Mouse (Mus musculus) adrenal gland, postnatal 14 days (tissue): Measurements from ENCODE around the gene Zfp821. TPM values are rescaled to one million over a fixed set of nuclear protein-coding genes. Genes with fewer than 3 reads are reported as not detected.

Source experiments
- total RNA-seq: library from RNA; stranded (reverse); gene quantifications from 2 replicates; pipeline ENCODE4 v1.2.3, GENCODE M21; 2021

Zfp821 gene
- total RNA-seq, 1 experiment from 2014 or later: 10.9 TPM

Other genes with a start within 250 kb of the Zfp821 start
- not detected in 2 replicates for gene Pmfbp1, start 211.5 kb upstream of the Zfp821 start, total RNA-seq
- 24.9 and 27.2 TPM in 2 replicates for gene Dhx38, start 139.7 kb upstream of the Zfp821 start, total RNA-seq
- gene Txnl4b, start 139.7 kb upstream of the Zfp821 start, total RNA-seq: 10.9 and 11.0 TPM in 2 replicates
- 115 and 578 TPM in 2 replicates for gene Hp, start 126.4 kb upstream of the Zfp821 start, total RNA-seq
- 22.7 and 23.9 TPM in 2 replicates for gene Dhodh, start 96.9 kb upstream of the Zfp821 start, total RNA-seq
- gene Pkd1l3, start 91.0 kb upstream of the Zfp821 start, total RNA-seq: 0.11 and 0.15 TPM in 2 replicates
- gene Ist1, start 12.3 kb upstream of the Zfp821 start, total RNA-seq: 75.4 and 85.1 TPM in 2 replicates
- gene Atxn1l, start 32.2 kb downstream of the Zfp821 start, total RNA-seq: 41.2 and 47.6 TPM in 2 replicates
- 80.0 and 81.2 TPM in 2 replicates for gene Ap1g1, start 73.0 kb downstream of the Zfp821 start, total RNA-seq
- gene Phlpp2, start 163.0 kb downstream of the Zfp821 start, total RNA-seq: 9.6 and 10.1 TPM in 2 replicates